Mouse (Mus musculus) midbrain, embryonic 10.5 days (tissue): ENCODE results near the gene Pkmyt1. TPM values are rescaled to one million over a fixed set of nuclear protein-coding genes. Genes with fewer than 3 reads are reported as not detected.

Source experiments
- DNase-seq: peaks from one replicate; pipeline ENCODE4 v3.0.0-alpha.2; 2017; ENCODE audit warnings: low spot score
- H3K27ac ChIP-seq: fragments of 300-500 bp; sonication (generic); replicated peaks from 2 replicates; pipeline ENCODE4 v1.5.1; 2016; ENCODE audit warnings: mild to moderate bottlenecking
- H3K27me3 ChIP-seq: fragments of 300-500 bp; sonication (generic); 2 replicates; pipeline ENCODE4 v1.6.1; 2016; ENCODE audit warnings: low read depth, mild to moderate bottlenecking; ENCODE audit not compliant: poor library complexity, severe bottlenecking
- H3K36me3 ChIP-seq: fragments of 300-500 bp; sonication (generic); 2 replicates; pipeline ENCODE4 v1.6.1; 2016; ENCODE audit warnings: mild to moderate bottlenecking, moderate library complexity
- H3K4me1 ChIP-seq: fragments of 300-500 bp; sonication (generic); 2 replicates; pipeline ENCODE4 v1.6.1; 2016
- H3K4me3 ChIP-seq: fragments of 300-500 bp; sonication (generic); 2 replicates; pipeline ENCODE4 v1.5.1; 2016; ENCODE audit warnings: mild to moderate bottlenecking, moderate library complexity
- H3K9me3 ChIP-seq: fragments of 300-500 bp; sonication (generic); replicated peaks from 2 replicates; pipeline ENCODE4 v1.6.1; 2016; ENCODE audit warnings: mild to moderate bottlenecking
- WGBS: fragments of 180-500 bp; shearing (Covaris S2); methylation state at CpG from one replicate; pipeline ENCODE4 v1.1.7; 2016; 5-methylcytosine and 5-hydroxymethylcytosine counted together
- polyA plus RNA-seq: library from polyadenylated mRNA; unstranded; fragments of >200 nt; fragmentation: Nextera tagmentation; extraction: Ambion mirVana; gene quantifications from 2 replicates; pipeline ENCODE4 v1.2.1, GENCODE M21; 2016

Pkmyt1 gene
- polyA plus RNA-seq = 58.5 and 59.7 TPM in 2 replicates

GRCm38 (mm10) chr17:23725999-23726757, at the start of gene Pkmyt1:
Gene Pkmyt1, plus strand, starts transcription at chr17:23726336.
- peaks cover 24% of the 10 kb centered on the region for H3K4me1 ChIP-seq
- peak; percentile 95 for DNase-seq
- no peaks in the 10 kb centered on the region for H3K36me3 ChIP-seq
- peak within 1 kb of the TSS; percentile 89 for H3K27ac ChIP-seq
- WGBS = 1% methylated on average over 73 of the region's 73 CpGs
- H3K9me3 ChIP-seq = no peaks in the 10 kb centered on the region
- H3K4me3 ChIP-seq = peak within 1 kb of the TSS; percentile 82
- H3K27me3 ChIP-seq = no peaks in the 10 kb centered on the region; the same call in 1 of the 2 replicates

GRCm38 (mm10) chr17:23676473-23677031, 49.6 kb upstream of the Pkmyt1 start:
- Histone ChIP-seq H3K27ac (peak overlapping the region; percentile 59), H3K4me1 (peaks cover 68% of the 10 kb centered on the region), H3K36me3 (no peaks in the 10 kb centered on the region), H3K4me3 (peak overlapping the region; percentile 67), H3K27me3 (peaks cover 75% of the 10 kb centered on the region), H3K9me3 (no peaks in the 10 kb centered on the region)
- DNase-seq = peak; percentile 51
- under 1% methylated on average over 37 of the region's 37 CpGs for WGBS

- Histone ChIP-seq H3K27me3 (peaks cover 82% of the 10 kb centered on the region), H3K4me3 (peak within 1 kb of the TSS; percentile 67), H3K27ac (peak within 1 kb of the TSS; percentile 59), H3K4me1 (peaks cover 63% of the 10 kb centered on the region), H3K9me3 (no peaks in the 10 kb centered on the region), H3K36me3 (no peaks in the 10 kb centered on the region)
- WGBS = under 1% methylated on average over 34 of the region's 34 CpGs
- DNase-seq = peak; percentile 84
Observed at GRCm38 (mm10) chr17:23677236-23677679, 48.9 kb upstream of the Pkmyt1 start, which contains the start of gene Tnfrsf12a. Gene Tnfrsf12a, minus strand, starts transcription at chr17:23677468.

- peak within 1 kb of the TSS; percentile 44 for H3K4me3 ChIP-seq
- no peak within 1 kb of the TSS for H3K27ac ChIP-seq
Observed at GRCm38 (mm10) chr17:23679127-23679835, 46.9 kb upstream of the Pkmyt1 start, which contains the start of gene Cldn6. Gene Cldn6, plus strand, starts transcription at chr17:23679249.

GRCm38 (mm10) chr17:23680336-23680735, 45.8 kb upstream of the Pkmyt1 start:
- no peaks in the 10 kb centered on the region for H3K36me3 ChIP-seq
- no peaks in the 10 kb centered on the region for H3K9me3 ChIP-seq
- H3K27ac ChIP-seq = no peak overlapping the region
- H3K4me3 ChIP-seq = no peak overlapping the region
- peaks cover 98% of the 10 kb centered on the region for H3K27me3 ChIP-seq
- H3K4me1 ChIP-seq = peaks cover 60% of the 10 kb centered on the region
- no peak for DNase-seq
- 75% methylated on average over 9 of the region's 9 CpGs for WGBS

More at GRCm38 (mm10) chr17:23679127-23679835, 46.9 kb upstream of the Pkmyt1 start, which contains the start of gene Cldn6:
- Histone ChIP-seq H3K4me1 (peaks cover 65% of the 10 kb centered on the region), H3K9me3 (no peaks in the 10 kb centered on the region), H3K36me3 (no peaks in the 10 kb centered on the region), H3K27me3 (peaks cover 98% of the 10 kb centered on the region)
- 1% methylated on average over 38 of the region's 38 CpGs for WGBS
- DNase-seq = no peak

GRCm38 (mm10) chr17:23681086-23681485, 45.0 kb upstream of the Pkmyt1 start:
- H3K4me3 ChIP-seq = no peak overlapping the region
- 81% methylated on average over 10 of the region's 10 CpGs for WGBS

GRCm38 (mm10) chr17:23682092-23682491, 44.0 kb upstream of the Pkmyt1 start:
- H3K27me3 ChIP-seq = peaks cover 82% of the 10 kb centered on the region

More at GRCm38 (mm10) chr17:23681086-23681485, 45.0 kb upstream of the Pkmyt1 start:
- no peak for DNase-seq
- no peak overlapping the region for H3K27ac ChIP-seq
- peaks cover 92% of the 10 kb centered on the region for H3K27me3 ChIP-seq
- peaks cover 52% of the 10 kb centered on the region for H3K4me1 ChIP-seq
- no peaks in the 10 kb centered on the region for H3K36me3 ChIP-seq
- H3K9me3 ChIP-seq = no peaks in the 10 kb centered on the region

GRCm38 (mm10) chr17:23682530-23682929, 43.6 kb upstream of the Pkmyt1 start:
- H3K4me3 ChIP-seq = no peak overlapping the region
- DNase-seq = no peak
- 73% methylated on average over 3 of the region's 3 CpGs for WGBS
- peaks cover 79% of the 10 kb centered on the region for H3K27me3 ChIP-seq
- peaks cover 38% of the 10 kb centered on the region for H3K4me1 ChIP-seq
- H3K9me3 ChIP-seq = no peaks in the 10 kb centered on the region
- H3K27ac ChIP-seq = no peak overlapping the region
- H3K36me3 ChIP-seq = no peaks in the 10 kb centered on the region

More at GRCm38 (mm10) chr17:23682092-23682491, 44.0 kb upstream of the Pkmyt1 start:
- 71% methylated on average over 4 of the region's 4 CpGs for WGBS
- Histone ChIP-seq H3K4me1 (peaks cover 42% of the 10 kb centered on the region), H3K4me3 (no peak overlapping the region), H3K27ac (no peak overlapping the region), H3K9me3 (no peaks in the 10 kb centered on the region), H3K36me3 (no peaks in the 10 kb centered on the region)
- DNase-seq = no peak

GRCm38 (mm10) chr17:23683226-23683625, 42.9 kb upstream of the Pkmyt1 start:
- DNase-seq = no peak
- WGBS = 17% methylated on average over 15 of the region's 15 CpGs
- Histone ChIP-seq H3K36me3 (no peaks in the 10 kb centered on the region), H3K4me1 (peaks cover 35% of the 10 kb centered on the region), H3K27me3 (peaks cover 72% of the 10 kb centered on the region), H3K27ac (0 out of 2 replicates have a peak overlapping the region, but pooled peaks have one; percentile 28), H3K9me3 (no peaks in the 10 kb centered on the region), H3K4me3 (peak overlapping the region; percentile 26; the same call in 1 of the 2 replicates)

GRCm38 (mm10) chr17:23683856-23684672, 42.1 kb upstream of the Pkmyt1 start, which contains the start of gene Cldn9:
Gene Cldn9, minus strand, starts transcription at chr17:23684026.
- peak within 1 kb of the TSS; percentile 26 for H3K4me3 ChIP-seq
- peaks cover 64% of the 10 kb centered on the region for H3K27me3 ChIP-seq
- 13% methylated on average over 15 of the region's 15 CpGs for WGBS
- no peak for DNase-seq
- H3K4me1 ChIP-seq = peaks cover 34% of the 10 kb centered on the region
- peak within 1 kb of the TSS; percentile 38; the same call in 1 of the 2 replicates for H3K27ac ChIP-seq
- no peaks in the 10 kb centered on the region for H3K9me3 ChIP-seq
- H3K36me3 ChIP-seq = no peaks in the 10 kb centered on the region

- Histone ChIP-seq H3K27me3 (peaks cover 33% of the 10 kb centered on the region), H3K9me3 (no peaks in the 10 kb centered on the region), H3K4me1 (peaks cover 11% of the 10 kb centered on the region), H3K4me3 (no peak overlapping the region), H3K27ac (no peak overlapping the region), H3K36me3 (no peaks in the 10 kb centered on the region)
- WGBS = 69% methylated on average over 1 of the region's 1 CpGs
- DNase-seq = no peak
Observed at GRCm38 (mm10) chr17:23694491-23694890, 31.6 kb upstream of the Pkmyt1 start.
